Mouse (Mus musculus): ENCODE measurements at regions not wholly inside any gene's neighbourhood (a gene's known extent, or its start where the extent isn't known, plus 50 kb on each side); places are given as distances from the start of the nearest gene placed in this dataset.

GRCm38 (mm10) chr8:128204803-128205202 lies 153.6 kb upstream of the Nrp1 start:
- TF ChIP-seq CTCF (IDR thresholded peaks at IDR 0.05; ENCODE audit: borderline replicate concordance, extremely low read depth, insufficient read depth, insufficient read length) = no peak
- TF ChIP-seq POLR2A (IDR thresholded peaks at IDR 0.05; ENCODE audit: borderline replicate concordance, extremely low read depth, insufficient read depth, insufficient read length, poor library complexity, severe bottlenecking) = no peak
- no peak for DNase-seq (ENCODE audit: low read depth)

- TF ChIP-seq POLR2A (IDR thresholded peaks at IDR 0.05; ENCODE audit: borderline replicate concordance, extremely low read depth, insufficient read depth, insufficient read length, poor library complexity, severe bottlenecking) = no peak
- no peak for TF ChIP-seq CTCF (IDR thresholded peaks at IDR 0.05; ENCODE audit: borderline replicate concordance, extremely low read depth, insufficient read depth, insufficient read length)
- DNase-seq (ENCODE audit: low read depth) = peak; percentile 23
Observed at GRCm38 (mm10) chr8:128207138-128207537, 151.3 kb upstream of the Nrp1 start.

- no peak for TF ChIP-seq CTCF (IDR thresholded peaks at IDR 0.05; ENCODE audit: borderline replicate concordance, extremely low read depth, insufficient read depth, insufficient read length)
- TF ChIP-seq POLR2A (IDR thresholded peaks at IDR 0.05; ENCODE audit: borderline replicate concordance, extremely low read depth, insufficient read depth, insufficient read length, poor library complexity, severe bottlenecking) = no peak
- no peak for DNase-seq (ENCODE audit: low read depth)
Observed at GRCm38 (mm10) chr8:128210761-128211160, 147.6 kb upstream of the Nrp1 start.

GRCm38 (mm10) chr8:128212223-128212622 lies 146.2 kb upstream of the Nrp1 start:
- no peak for DNase-seq (ENCODE audit: low read depth)
- TF ChIP-seq POLR2A (IDR thresholded peaks at IDR 0.05; ENCODE audit: borderline replicate concordance, extremely low read depth, insufficient read depth, insufficient read length, poor library complexity, severe bottlenecking) (no peak), CTCF (IDR thresholded peaks at IDR 0.05; ENCODE audit: borderline replicate concordance, extremely low read depth, insufficient read depth, insufficient read length) (no peak)

- peak; percentile 29 for DNase-seq (ENCODE audit: low read depth)
- TF ChIP-seq CTCF (IDR thresholded peaks at IDR 0.05; ENCODE audit: borderline replicate concordance, extremely low read depth, insufficient read depth, insufficient read length) = no peak
- TF ChIP-seq POLR2A (IDR thresholded peaks at IDR 0.05; ENCODE audit: borderline replicate concordance, extremely low read depth, insufficient read depth, insufficient read length, poor library complexity, severe bottlenecking) = no peak
Observed at GRCm38 (mm10) chr8:128214256-128214655, 144.1 kb upstream of the Nrp1 start.

- TF ChIP-seq POLR2A (IDR thresholded peaks at IDR 0.05; ENCODE audit: borderline replicate concordance, extremely low read depth, insufficient read depth, insufficient read length, poor library complexity, severe bottlenecking) = no peak
- no peak for TF ChIP-seq CTCF (IDR thresholded peaks at IDR 0.05; ENCODE audit: borderline replicate concordance, extremely low read depth, insufficient read depth, insufficient read length)
- no peak for DNase-seq (ENCODE audit: low read depth)
Observed at GRCm38 (mm10) chr8:128218886-128219285, 139.5 kb upstream of the Nrp1 start.

GRCm38 (mm10) chr8:128219539-128219938 lies 138.9 kb upstream of the Nrp1 start:
- TF ChIP-seq POLR2A (IDR thresholded peaks at IDR 0.05; ENCODE audit: borderline replicate concordance, extremely low read depth, insufficient read depth, insufficient read length, poor library complexity, severe bottlenecking) (no peak), CTCF (IDR thresholded peaks at IDR 0.05; ENCODE audit: borderline replicate concordance, extremely low read depth, insufficient read depth, insufficient read length) (no peak)
- DNase-seq (ENCODE audit: low read depth) = peak; percentile 61

- no peak for DNase-seq (ENCODE audit: low read depth)
- no peak for TF ChIP-seq POLR2A (IDR thresholded peaks at IDR 0.05; ENCODE audit: borderline replicate concordance, extremely low read depth, insufficient read depth, insufficient read length, poor library complexity, severe bottlenecking)
- no peak for TF ChIP-seq CTCF (IDR thresholded peaks at IDR 0.05; ENCODE audit: borderline replicate concordance, extremely low read depth, insufficient read depth, insufficient read length)
Observed at GRCm38 (mm10) chr8:128223092-128223491, 135.3 kb upstream of the Nrp1 start.

GRCm38 (mm10) chr8:128223522-128223921 lies 134.9 kb upstream of the Nrp1 start:
- TF ChIP-seq CTCF (IDR thresholded peaks at IDR 0.05; ENCODE audit: borderline replicate concordance, extremely low read depth, insufficient read depth, insufficient read length) (no peak), POLR2A (IDR thresholded peaks at IDR 0.05; ENCODE audit: borderline replicate concordance, extremely low read depth, insufficient read depth, insufficient read length, poor library complexity, severe bottlenecking) (no peak)
- peak; percentile 25 for DNase-seq (ENCODE audit: low read depth)

- no peak for TF ChIP-seq POLR2A (IDR thresholded peaks at IDR 0.05; ENCODE audit: borderline replicate concordance, extremely low read depth, insufficient read depth, insufficient read length, poor library complexity, severe bottlenecking)
- no peak for TF ChIP-seq CTCF (IDR thresholded peaks at IDR 0.05; ENCODE audit: borderline replicate concordance, extremely low read depth, insufficient read depth, insufficient read length)
Observed at GRCm38 (mm10) chr8:128225123-128225522, 133.3 kb upstream of the Nrp1 start.

GRCm38 (mm10) chr8:128235071-128235470 lies 123.3 kb upstream of the Nrp1 start:
- no peak for TF ChIP-seq POLR2A (IDR thresholded peaks at IDR 0.05; ENCODE audit: borderline replicate concordance, extremely low read depth, insufficient read depth, insufficient read length, poor library complexity, severe bottlenecking)
- no peak for TF ChIP-seq CTCF (IDR thresholded peaks at IDR 0.05; ENCODE audit: borderline replicate concordance, extremely low read depth, insufficient read depth, insufficient read length)
- DNase-seq (ENCODE audit: low read depth) = no peak

More at GRCm38 (mm10) chr8:128225123-128225522, 133.3 kb upstream of the Nrp1 start:
- DNase-seq (ENCODE audit: low read depth) = no peak

GRCm38 (mm10) chr8:128235527-128235926 lies 122.9 kb upstream of the Nrp1 start:
- TF ChIP-seq CTCF (IDR thresholded peaks at IDR 0.05; ENCODE audit: borderline replicate concordance, extremely low read depth, insufficient read depth, insufficient read length) = no peak
- no peak for TF ChIP-seq POLR2A (IDR thresholded peaks at IDR 0.05; ENCODE audit: borderline replicate concordance, extremely low read depth, insufficient read depth, insufficient read length, poor library complexity, severe bottlenecking)
- no peak for DNase-seq (ENCODE audit: low read depth)

Measured in brain, embryonic 14.5 days (tissue).